Mouse (Mus musculus) liver, embryonic 16.5 days (tissue): ENCODE data around the gene Cntn5. TPM values are rescaled to one million over a fixed set of nuclear protein-coding genes. Genes with fewer than 3 reads are reported as not detected.

Experiments used
- ATAC-seq: fragments of 200-750 bp; cut with Nextera tagmentation; 2 replicates; pipeline ENCODE4 v1.8.0; 2017; ENCODE audit warnings: low read depth, mild to moderate bottlenecking, moderate number of reproducible peaks, moderate library complexity
- H3K27ac ChIP-seq: fragments of 300-500 bp; sonication (generic); 2 replicates; pipeline ENCODE4 v1.5.1; 2014; ENCODE audit warnings: mild to moderate bottlenecking, low read length
- H3K27me3 ChIP-seq: fragments of 300-500 bp; sonication (generic); 2 replicates; pipeline ENCODE4 v1.6.1; 2014; ENCODE audit warnings: low read depth, low read length, mixed read lengths; ENCODE audit not compliant: control insufficient read depth, insufficient read depth
- H3K36me3 ChIP-seq: fragments of 300-500 bp; sonication (generic); 2 replicates; pipeline ENCODE4 v1.6.1; 2014; ENCODE audit warnings: mild to moderate bottlenecking; ENCODE audit not compliant: control insufficient read depth, insufficient read depth
- H3K4me1 ChIP-seq: fragments of 300-500 bp; sonication (generic); 2 replicates; pipeline ENCODE4 v1.6.1; 2014; ENCODE audit warnings: low read depth, low read length, mixed read lengths; ENCODE audit not compliant: control insufficient read depth
- H3K4me2 ChIP-seq: fragments of 300-500 bp; sonication (generic); 2 replicates; pipeline ENCODE4 v1.6.1; 2014; ENCODE audit warnings: low read depth, low read length, mixed read lengths
- H3K4me3 ChIP-seq: fragments of 300-500 bp; sonication (generic); 2 replicates; pipeline ENCODE4 v1.5.1; 2014; ENCODE audit warnings: low read depth, mild to moderate bottlenecking, low read length
- H3K9ac ChIP-seq: fragments of 300-500 bp; sonication (generic); 2 replicates; pipeline ENCODE4 v1.6.1; 2014; ENCODE audit warnings: low read depth, low read length
- H3K9me3 ChIP-seq: fragments of 300-500 bp; sonication (generic); replicated peaks from 2 replicates; pipeline ENCODE4 v1.6.1; 2016; ENCODE audit warnings: low read length; ENCODE audit not compliant: control insufficient read depth
- WGBS: fragments of 180-500 bp; shearing (Covaris S2); extraction: QIAGEN DNeasy Blood & Tissue Kit; methylation state at CpG from one replicate; pipeline ENCODE4 v1.1.7; 2014; ENCODE audit not compliant: insufficient replicate concordance; 5-methylcytosine and 5-hydroxymethylcytosine counted together
- polyA plus RNA-seq: library from polyadenylated mRNA; unstranded; fragments of >200 nt; fragmentation: Nextera tagmentation; extraction: Ambion mirVana; gene quantifications from 2 replicates; pipeline ENCODE4 v1.2.1, GENCODE M21; 2015

Cntn5 gene
- polyA plus RNA-seq, 1 experiment from 2014 or later, result not detected

DNA sequence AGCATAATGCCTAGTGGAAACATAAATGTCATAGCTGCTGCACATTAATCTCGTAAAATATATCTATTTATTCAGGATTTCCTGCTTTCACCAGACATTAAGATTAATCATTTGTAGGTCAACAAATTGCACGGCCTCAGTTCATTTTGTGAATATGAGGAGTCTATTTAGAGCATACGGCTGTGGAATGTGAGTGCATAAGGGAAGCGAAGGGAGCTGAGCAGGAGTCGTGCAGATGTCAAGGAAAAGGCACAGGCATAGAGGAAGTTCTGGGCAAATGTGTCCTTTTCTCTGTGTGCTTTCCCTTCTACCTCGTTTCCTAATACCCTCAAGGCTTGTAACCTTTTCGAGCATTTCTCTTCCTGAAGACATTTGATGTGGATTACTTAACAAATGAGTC, 504.5 kb downstream of the Cntn5 start:
- Histone ChIP-seq H3K4me1 (no peaks in the 10 kb centered on the region), H3K27me3 (no peaks in the 10 kb centered on the region), H3K9ac (no peak overlapping the region), H3K9me3 (no peaks in the 10 kb centered on the region), H3K4me2 (no peak overlapping the region), H3K27ac (no peak overlapping the region), H3K4me3 (no peak overlapping the region), H3K36me3 (no peaks in the 10 kb centered on the region)
- ATAC-seq, result no peak
- WGBS, result 35% methylated on average over 7 of the region's 7 CpGs

- Histone ChIP-seq H3K4me3 (no peak overlapping the region), H3K9me3 (no peaks in the 10 kb centered on the region), H3K36me3 (no peaks in the 10 kb centered on the region), H3K4me2 (no peak overlapping the region), H3K9ac (no peak overlapping the region), H3K27me3 (no peaks in the 10 kb centered on the region), H3K4me1 (no peaks in the 10 kb centered on the region), H3K27ac (no peak overlapping the region)
- 54% methylated on average over 2 of the region's 2 CpGs for WGBS
- no peak for ATAC-seq
Observed at GRCm38 (mm10) chr9:10389863-10390262, 514.7 kb downstream of the Cntn5 start.

DNA sequence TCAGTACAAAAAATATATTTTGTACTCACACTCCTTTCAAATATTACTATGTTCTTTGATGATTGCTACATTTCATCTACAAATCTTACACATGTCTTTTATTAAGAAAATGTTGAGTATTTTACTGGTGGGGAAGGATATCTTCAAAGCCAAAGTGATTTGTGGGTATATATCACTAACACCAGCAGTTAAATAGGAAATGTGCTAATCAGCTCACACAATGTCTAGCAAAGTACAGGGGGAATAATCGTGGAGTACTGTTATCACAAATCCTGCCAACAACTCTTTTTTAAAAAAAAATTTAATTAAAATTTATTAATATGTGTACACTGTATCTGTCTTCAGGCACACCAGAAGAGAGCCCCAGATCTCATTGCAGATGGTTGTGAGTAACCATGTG, 520.1 kb downstream of the Cntn5 start:
- Histone ChIP-seq H3K4me3 (no peak overlapping the region), H3K27ac (no peak overlapping the region), H3K36me3 (no peaks in the 10 kb centered on the region), H3K4me2 (no peak overlapping the region), H3K4me1 (no peaks in the 10 kb centered on the region), H3K27me3 (no peaks in the 10 kb centered on the region), H3K9ac (no peak overlapping the region), H3K9me3 (no peaks in the 10 kb centered on the region)
- no peak for ATAC-seq
- 20% methylated on average over 1 of the region's 1 CpGs for WGBS

- H3K9me3 ChIP-seq, result no peaks in the 10 kb centered on the region
- ATAC-seq, result no peak
- H3K4me3 ChIP-seq, result no peak overlapping the region
- H3K4me1 ChIP-seq, result no peaks in the 10 kb centered on the region
- H3K27ac ChIP-seq, result no peak overlapping the region
- H3K27me3 ChIP-seq, result no peaks in the 10 kb centered on the region
- H3K9ac ChIP-seq, result no peak overlapping the region
- no peak overlapping the region for H3K4me2 ChIP-seq
- H3K36me3 ChIP-seq, result no peaks in the 10 kb centered on the region
Observed at GRCm38 (mm10) chr9:10383140-10383539, 521.4 kb downstream of the Cntn5 start.

DNA sequence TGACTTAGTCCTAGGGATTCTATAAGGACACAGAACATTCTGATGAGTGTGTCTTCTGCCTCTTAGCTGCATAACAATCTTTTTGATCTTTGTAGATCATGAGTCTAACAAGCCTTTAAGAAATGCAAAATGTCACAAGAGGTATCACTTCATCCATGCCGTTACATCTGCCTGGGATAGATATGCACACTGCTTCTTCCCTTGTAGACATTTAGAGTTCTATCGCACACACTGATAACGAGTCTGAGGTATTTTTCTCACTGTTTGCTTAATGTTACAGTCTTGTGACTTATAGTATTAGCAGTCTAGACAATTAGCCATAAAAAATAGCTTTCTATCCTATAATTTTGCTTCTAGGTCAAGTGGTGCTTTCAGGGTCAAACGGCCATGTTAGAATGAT, 522.9 kb downstream of the Cntn5 start:
- Histone ChIP-seq H3K27me3 (no peaks in the 10 kb centered on the region), H3K9me3 (no peaks in the 10 kb centered on the region), H3K9ac (no peak overlapping the region), H3K36me3 (no peaks in the 10 kb centered on the region), H3K4me2 (no peak overlapping the region), H3K4me3 (no peak overlapping the region), H3K27ac (no peak overlapping the region), H3K4me1 (no peaks in the 10 kb centered on the region)
- 75% methylated on average over 4 of the region's 4 CpGs for WGBS
- no peak for ATAC-seq

GRCm38 (mm10) chr9:10376261-10376660, 528.3 kb downstream of the Cntn5 start:
- no peak for ATAC-seq
- Histone ChIP-seq H3K4me1 (no peaks in the 10 kb centered on the region), H3K27ac (no peak overlapping the region), H3K9me3 (no peaks in the 10 kb centered on the region), H3K9ac (no peak overlapping the region), H3K4me2 (no peak overlapping the region), H3K4me3 (no peak overlapping the region), H3K27me3 (no peaks in the 10 kb centered on the region), H3K36me3 (no peaks in the 10 kb centered on the region)

GRCm38 (mm10) chr9:10368971-10369370, 535.6 kb downstream of the Cntn5 start:
- Histone ChIP-seq H3K9me3 (no peaks in the 10 kb centered on the region), H3K4me2 (no peak overlapping the region), H3K4me1 (no peaks in the 10 kb centered on the region), H3K4me3 (no peak overlapping the region), H3K9ac (no peak overlapping the region), H3K36me3 (no peaks in the 10 kb centered on the region), H3K27ac (no peak overlapping the region), H3K27me3 (no peaks in the 10 kb centered on the region)
- ATAC-seq, result no peak
- WGBS, result 42% methylated on average over 5 of the region's 5 CpGs

DNA sequence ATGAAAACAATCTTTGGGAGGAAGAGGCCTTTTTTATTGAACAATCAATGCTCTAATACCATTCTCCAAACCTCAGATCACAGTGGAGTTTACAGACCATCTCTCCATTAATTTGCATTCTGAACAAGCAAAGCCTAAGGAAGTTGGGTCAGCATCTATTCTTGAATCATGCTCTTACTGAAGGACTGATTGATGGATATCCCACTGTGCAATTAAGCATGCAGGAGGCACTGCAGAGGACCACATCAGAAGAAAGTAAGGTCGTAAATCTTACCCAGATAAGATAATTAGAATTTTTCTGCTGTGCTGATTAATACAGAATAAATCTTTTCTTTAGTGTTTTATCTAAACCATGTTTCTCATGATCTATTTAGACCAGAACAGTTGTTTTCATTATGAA, 536.2 kb downstream of the Cntn5 start:
- no peak for ATAC-seq

GRCm38 (mm10) chr9:10366246-10366955, 538.2 kb downstream of the Cntn5 start:
- H3K4me3 ChIP-seq, result no peak overlapping the region
- H3K36me3 ChIP-seq, result no peaks in the 10 kb centered on the region
- H3K9ac ChIP-seq, result no peak overlapping the region
- no peak overlapping the region for H3K4me2 ChIP-seq
- ATAC-seq, result no peak
- 42% methylated on average over 6 of the region's 6 CpGs for WGBS
- no peaks in the 10 kb centered on the region for H3K27me3 ChIP-seq
- H3K9me3 ChIP-seq, result no peaks in the 10 kb centered on the region
- H3K27ac ChIP-seq, result no peak overlapping the region
- no peaks in the 10 kb centered on the region for H3K4me1 ChIP-seq

More for the DNA sequence above, 536.2 kb downstream of the Cntn5 start:
- Histone ChIP-seq H3K27ac (no peak overlapping the region), H3K9ac (no peak overlapping the region), H3K4me3 (no peak overlapping the region), H3K4me2 (no peak overlapping the region), H3K9me3 (no peaks in the 10 kb centered on the region), H3K36me3 (no peaks in the 10 kb centered on the region), H3K27me3 (no peaks in the 10 kb centered on the region), H3K4me1 (no peaks in the 10 kb centered on the region)
- WGBS, result 42% methylated on average over 1 of the region's 1 CpGs
